Mouse (Mus musculus) T-cell, adult 66 days (primary cell): ENCODE measurements around the gene Vmn1r68. TPM values are rescaled to one million over a fixed set of nuclear protein-coding genes. Genes with fewer than 3 reads are reported as not detected.

Experiments
- total RNA-seq, 2 experiments: library from RNA; stranded (reverse); gene quantifications; 3 replicates in 1 of 2; 4 replicates in 1 of 2; pipeline ENCODE4 v1.2.4; 2023

The Vmn1r68 gene
- total RNA-seq, result not detected

DNA sequence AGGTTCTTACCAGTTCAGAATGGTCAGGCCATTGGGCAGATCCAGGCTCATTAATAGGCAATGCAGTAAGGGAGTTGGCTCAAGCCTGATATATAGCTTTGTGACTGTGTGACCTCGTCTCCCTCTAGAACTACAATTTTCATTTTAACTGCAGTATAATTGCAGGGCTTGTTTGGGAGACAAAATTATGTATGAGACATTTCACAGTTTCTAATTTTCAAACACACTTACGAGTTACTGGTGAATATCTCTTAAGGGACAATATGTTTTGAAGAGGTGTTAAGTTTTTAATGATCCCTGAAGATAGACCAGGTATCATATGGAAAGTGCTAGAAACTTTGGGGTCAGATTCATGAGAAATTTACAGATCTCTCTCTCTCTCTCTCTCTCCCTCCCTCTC, at the start of gene Vmn1r68:
Gene Vmn1r68, minus strand, starts transcription at position 101 of the 400 bp plus-strand sequence.

DNA sequence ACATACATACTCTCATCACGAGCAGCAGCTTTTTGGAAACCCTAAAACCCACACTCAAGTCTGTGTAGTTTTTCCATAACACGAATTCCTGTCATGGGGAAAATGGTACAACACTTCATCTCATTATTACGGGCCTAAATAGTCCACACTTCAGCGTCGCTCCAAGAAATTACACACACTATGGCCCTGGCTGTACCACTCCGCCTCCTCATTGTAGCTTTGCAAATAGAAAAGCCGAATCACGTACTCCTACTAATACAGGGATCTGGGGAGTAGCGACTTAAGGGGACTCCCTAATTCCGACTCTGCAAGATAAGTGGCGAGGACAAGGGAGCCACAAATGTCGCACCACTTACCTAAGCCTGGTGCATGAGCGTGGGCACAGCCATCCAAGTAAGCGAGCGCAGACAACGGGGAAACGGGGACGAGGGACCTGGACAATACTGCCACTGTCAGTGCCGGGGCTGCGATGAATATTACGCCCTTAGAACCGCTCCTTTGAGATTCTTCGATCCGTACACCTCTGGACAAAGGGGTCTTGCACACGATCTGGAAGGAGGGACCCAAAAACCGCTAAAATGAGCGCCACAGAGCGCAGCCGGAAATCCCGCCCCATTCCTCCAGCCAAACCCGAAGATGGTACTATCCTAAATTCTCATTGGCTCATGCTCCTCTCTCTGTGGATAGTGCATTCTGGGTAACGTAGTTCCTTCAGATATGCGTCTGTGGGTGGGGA, 63.3 kb downstream of the Vmn1r68 start, which contains the start of gene Zik1:
Gene Zik1, minus strand, starts transcription at position 609 of the 736 bp plus-strand sequence.

Other genes starting within 250 kb of the Vmn1r68 start
- gene Vmn1r67, start 115.2 kb downstream of the Vmn1r68 start, total RNA-seq, result not detected
- gene Zik1, start 63.1 kb downstream of the Vmn1r68 start, total RNA-seq, result 1 to 10 TPM in 1 of 2 experiments, under 1 TPM in 1; 0.92 to 1.2 TPM
- not detected for gene Vmn1r69, start 55.2 kb upstream of the Vmn1r68 start, total RNA-seq
- not detected for gene Vmn1r70, start 73.0 kb upstream of the Vmn1r68 start, total RNA-seq
- not detected for gene Nlrp4b, start 129.3 kb upstream of the Vmn1r68 start, total RNA-seq
- gene Vmn1r71, start 195.9 kb upstream of the Vmn1r68 start, total RNA-seq, result not detected